Mouse (Mus musculus) midbrain, embryonic 14.5 days (tissue): ENCODE data around the gene Klhl32. TPM values are rescaled to one million over a fixed set of nuclear protein-coding genes. Genes with fewer than 3 reads are reported as not detected.

Experiments
- ATAC-seq: fragments of 200-750 bp; cut with Nextera tagmentation; 2 replicates; pipeline ENCODE4 v1.8.0; 2017; ENCODE audit warnings: moderate number of reproducible peaks, moderate library complexity; ENCODE audit not compliant: low FRiP score, low TSS enrichment
- DNase-seq: peaks from one replicate; pipeline ENCODE4 v3.0.0-alpha.2; 2015
- H3K27ac ChIP-seq: fragments of 300-500 bp; sonication (generic); replicated peaks from 2 replicates; pipeline ENCODE4 v1.5.1; 2014; ENCODE audit warnings: mild to moderate bottlenecking, low read depth, low read length, moderate library complexity
- H3K27me3 ChIP-seq: fragments of 300-500 bp; sonication (generic); 2 replicates; pipeline ENCODE4 v1.6.1; 2014; ENCODE audit warnings: low read length, control low read depth, mixed read lengths; ENCODE audit not compliant: control insufficient read depth, insufficient read depth
- H3K36me3 ChIP-seq: fragments of 300-500 bp; sonication (generic); 2 replicates; pipeline ENCODE4 v1.6.1; 2014; ENCODE audit warnings: low read length, control low read depth; ENCODE audit not compliant: control insufficient read depth, insufficient read depth
- H3K4me1 ChIP-seq: fragments of 300-500 bp; sonication (generic); 2 replicates; pipeline ENCODE4 v1.6.1; 2014; ENCODE audit warnings: mild to moderate bottlenecking, antibody characterized with exemption, low read length, control low read depth; ENCODE audit not compliant: control insufficient read depth, insufficient read depth
- H3K4me2 ChIP-seq: fragments of 300-500 bp; sonication (generic); 2 replicates; pipeline ENCODE4 v1.6.1; 2014; ENCODE audit warnings: mild to moderate bottlenecking, low read length, moderate library complexity
- H3K4me3 ChIP-seq: fragments of 300-500 bp; sonication (generic); replicated peaks from 2 replicates; pipeline ENCODE4 v1.5.1; 2014; ENCODE audit warnings: low read depth, low read length
- H3K9ac ChIP-seq: fragments of 300-500 bp; sonication (generic); replicated peaks from 2 replicates; pipeline ENCODE4 v1.6.1; 2014; ENCODE audit warnings: mild to moderate bottlenecking, low read length, moderate library complexity
- H3K9me3 ChIP-seq: fragments of 300-500 bp; sonication (generic); 2 replicates; pipeline ENCODE4 v1.6.1; 2016; ENCODE audit warnings: low read length, control low read depth, mixed read lengths; ENCODE audit not compliant: control insufficient read depth
- WGBS: fragments of 180-500 bp; shearing (Covaris S2); extraction: QIAGEN DNeasy Blood & Tissue Kit; methylation state at CpG from one replicate; pipeline ENCODE4 v1.1.7; 2014; 5-methylcytosine and 5-hydroxymethylcytosine counted together
- polyA plus RNA-seq: library from polyadenylated mRNA; unstranded; fragments of >200 nt; fragmentation: Nextera tagmentation; extraction: Ambion mirVana; gene quantifications from 2 replicates; pipeline ENCODE4 v1.2.1, GENCODE M21; 2014

Klhl32 gene
- polyA plus RNA-seq, 1 experiment from 2014 or later: 22.3 TPM

GRCm38 (mm10) chr4:24789331-24789730 is 61.6 kb downstream of the Klhl32 start:
- no peaks in the 10 kb centered on the region for H3K27me3 ChIP-seq
- H3K27ac ChIP-seq: no peak overlapping the region
- H3K4me1 ChIP-seq: 0 out of 2 replicates have a peak, but pooled peaks cover 3% of the 10 kb centered on the region
- no peaks in the 10 kb centered on the region for H3K36me3 ChIP-seq
- no peak overlapping the region for H3K9ac ChIP-seq
- no peak for ATAC-seq
- H3K9me3 ChIP-seq: no peaks in the 10 kb centered on the region
- no peak for DNase-seq
- H3K4me3 ChIP-seq: no peak overlapping the region
- H3K4me2 ChIP-seq: no peak overlapping the region
- 97% methylated on average over 1 of the region's 1 CpGs for WGBS

- Histone ChIP-seq H3K4me2 (no peak overlapping the region), H3K27me3 (no peaks in the 10 kb centered on the region), H3K4me3 (no peak overlapping the region), H3K9ac (no peak overlapping the region), H3K4me1 (no peaks in the 10 kb centered on the region), H3K27ac (no peak overlapping the region), H3K36me3 (no peaks in the 10 kb centered on the region), H3K9me3 (no peaks in the 10 kb centered on the region)
- 68% methylated on average over 7 of the region's 7 CpGs for WGBS
- ATAC-seq (no peak), DNase-seq (no peak)
These were observed 65.0 kb downstream of the Klhl32 start for GRCm38 (mm10) chr4:24785757-24786532.

- no peak for DNase-seq
- Histone ChIP-seq H3K4me3 (no peak overlapping the region), H3K27me3 (no peaks in the 10 kb centered on the region), H3K4me1 (peaks cover 3% of the 10 kb centered on the region; the same call in 1 of the 2 replicates), H3K4me2 (no peak overlapping the region), H3K9ac (no peak overlapping the region), H3K27ac (no peak overlapping the region), H3K9me3 (no peaks in the 10 kb centered on the region), H3K36me3 (no peaks in the 10 kb centered on the region)
- WGBS: 89% methylated on average over 2 of the region's 2 CpGs
- ATAC-seq: no peak
These were observed 85.0 kb downstream of the Klhl32 start for GRCm38 (mm10) chr4:24765919-24766318.

GRCm38 (mm10) chr4:24765469-24765868 is 85.5 kb downstream of the Klhl32 start:
- H3K9ac ChIP-seq: no peak overlapping the region
- no peak overlapping the region for H3K4me3 ChIP-seq
- peaks cover 3% of the 10 kb centered on the region; the same call in 1 of the 2 replicates for H3K4me1 ChIP-seq
- no peaks in the 10 kb centered on the region for H3K27me3 ChIP-seq
- 50% methylated on average over 3 of the region's 3 CpGs for WGBS
- no peak overlapping the region for H3K4me2 ChIP-seq
- no peak overlapping the region for H3K27ac ChIP-seq
- DNase-seq (peak; percentile 19), ATAC-seq (no peak)
- H3K36me3 ChIP-seq: no peaks in the 10 kb centered on the region
- no peaks in the 10 kb centered on the region for H3K9me3 ChIP-seq

- Histone ChIP-seq H3K4me3 (no peak overlapping the region), H3K9ac (no peak overlapping the region), H3K9me3 (no peaks in the 10 kb centered on the region), H3K27ac (no peak overlapping the region), H3K27me3 (no peaks in the 10 kb centered on the region), H3K36me3 (no peaks in the 10 kb centered on the region), H3K4me2 (no peak overlapping the region), H3K4me1 (peaks cover 3% of the 10 kb centered on the region; the same call in 1 of the 2 replicates)
- DNase-seq (peak; percentile 1), ATAC-seq (no peak)
- 79% methylated on average over 2 of the region's 2 CpGs for WGBS
These were observed 86.4 kb downstream of the Klhl32 start for GRCm38 (mm10) chr4:24764558-24764957.

GRCm38 (mm10) chr4:24763451-24763850 is 87.5 kb downstream of the Klhl32 start:
- Histone ChIP-seq H3K9ac (no peak overlapping the region), H3K4me3 (no peak overlapping the region), H3K27ac (no peak overlapping the region), H3K4me1 (peaks cover 3% of the 10 kb centered on the region; the same call in 1 of the 2 replicates), H3K4me2 (no peak overlapping the region), H3K9me3 (no peaks in the 10 kb centered on the region), H3K36me3 (no peaks in the 10 kb centered on the region), H3K27me3 (no peaks in the 10 kb centered on the region)
- DNase-seq (no peak), ATAC-seq (no peak)
- 90% methylated on average over 4 of the region's 4 CpGs for WGBS

GRCm38 (mm10) chr4:24758954-24759353 is 92.0 kb downstream of the Klhl32 start:
- Histone ChIP-seq H3K27ac (no peak overlapping the region), H3K9ac (no peak overlapping the region), H3K4me1 (no peaks in the 10 kb centered on the region), H3K4me3 (no peak overlapping the region), H3K36me3 (no peaks in the 10 kb centered on the region), H3K4me2 (no peak overlapping the region), H3K9me3 (no peaks in the 10 kb centered on the region), H3K27me3 (no peaks in the 10 kb centered on the region)
- whole genome bisulfite sequencing: 93% methylated on average over 1 of the region's 1 CpGs
- DNase-seq (no peak), ATAC-seq (no peak)

GRCm38 (mm10) chr4:24752517-24753208 is 98.3 kb downstream of the Klhl32 start:
- no peak for ATAC-seq
- H3K9me3 ChIP-seq: no peaks in the 10 kb centered on the region

More at GRCm38 (mm10) chr4:24752517-24753208, 98.3 kb downstream of the Klhl32 start:
- WGBS: 90% methylated on average over 8 of the region's 8 CpGs
- Histone ChIP-seq H3K9ac (no peak overlapping the region), H3K27me3 (no peaks in the 10 kb centered on the region), H3K4me3 (no peak overlapping the region), H3K36me3 (no peaks in the 10 kb centered on the region), H3K4me2 (no peak overlapping the region), H3K4me1 (no peaks in the 10 kb centered on the region), H3K27ac (no peak overlapping the region)
- DNase-seq: no peak
